Mouse (Mus musculus) activated CD4-positive, CD25-positive, alpha-beta regulatory T cell, adult 4 months (primary cell): ENCODE data around the gene 1700069L16Rik. TPM values are rescaled to one million over a fixed set of nuclear protein-coding genes. Genes with fewer than 3 reads are reported as not detected.

Experiments used
- polyA plus RNA-seq, 2 experiments: library from polyadenylated mRNA; unstranded; fragments of 100-300 nt; shearing (Covaris generic); gene quantifications; one replicate each; pipeline ENCODE4 v1.2.1; 2017

1700069L16Rik gene
- polyA plus RNA-seq, 2 experiments from 2014 or later, result not detected

Other genes starting within 250 kb of the 1700069L16Rik start
- gene Wscd2, start 234.4 kb downstream of the 1700069L16Rik start, polyA plus RNA-seq, result 1 to 10 TPM; 1.6 to 2.2 TPM
- gene Cmklr1, start 74.3 kb downstream of the 1700069L16Rik start, polyA plus RNA-seq, result not detected
- 1 to 10 TPM; 3.3 to 5.2 TPM for gene Ficd, start 11.0 kb upstream of the 1700069L16Rik start, polyA plus RNA-seq
- gene Sart3, start 47.7 kb upstream of the 1700069L16Rik start, polyA plus RNA-seq, result 10 to 100 TPM in 1 of 2 experiments, 1 to 10 TPM in 1; 8.0 to 18.9 TPM
- gene Iscu, start 48.0 kb upstream of the 1700069L16Rik start, polyA plus RNA-seq, result 10 to 100 TPM; 23.8 to 24.5 TPM
- gene Tmem119, start 75.7 kb upstream of the 1700069L16Rik start, polyA plus RNA-seq, result not detected
- gene Selplg, start 107.9 kb upstream of the 1700069L16Rik start, polyA plus RNA-seq, result 100 to 1,000 TPM; 629 to 698 TPM
- 10 to 100 TPM; 59.2 to 70.7 TPM for gene Coro1c, start 184.0 kb upstream of the 1700069L16Rik start, polyA plus RNA-seq